Mouse (Mus musculus) embryonic facial prominence, embryonic 15.5 days (tissue): Measurements from ENCODE around the gene Arhgef39. TPM values are rescaled to one million over a fixed set of nuclear protein-coding genes. Genes with fewer than 3 reads are reported as not detected.

Experiments
- ATAC-seq: fragments of 200-750 bp; cut with Nextera tagmentation; 2 replicates; pipeline ENCODE4 v1.8.0; 2017; ENCODE audit warnings: low read depth, moderate TSS enrichment; ENCODE audit not compliant: insufficient number of reproducible peaks, low FRiP score, low TSS enrichment
- H3K27ac ChIP-seq: fragments of 300-500 bp; sonication (generic); replicated peaks from 2 replicates; pipeline ENCODE4 v1.5.1; 2015; ENCODE audit warnings: mild to moderate bottlenecking, inconsistent platforms
- H3K27me3 ChIP-seq: fragments of 300-500 bp; sonication (generic); 2 replicates; pipeline ENCODE4 v1.6.1; 2015; ENCODE audit warnings: inconsistent platforms
- H3K36me3 ChIP-seq: fragments of 300-500 bp; sonication (generic); 2 replicates; pipeline ENCODE4 v1.6.1; 2015; ENCODE audit warnings: mild to moderate bottlenecking, inconsistent platforms
- H3K4me1 ChIP-seq: fragments of 300-500 bp; sonication (generic); 2 replicates; pipeline ENCODE4 v1.6.1; 2015; ENCODE audit warnings: inconsistent platforms
- H3K4me2 ChIP-seq: fragments of 300-500 bp; sonication (generic); replicated peaks from 2 replicates; pipeline ENCODE4 v1.6.1; 2015; ENCODE audit warnings: mild to moderate bottlenecking, inconsistent platforms
- H3K4me3 ChIP-seq: fragments of 300-500 bp; sonication (generic); replicated peaks from 2 replicates; pipeline ENCODE4 v1.5.1; 2015; ENCODE audit warnings: mild to moderate bottlenecking, inconsistent platforms
- H3K9ac ChIP-seq: fragments of 300-500 bp; sonication (generic); 2 replicates; pipeline ENCODE4 v1.6.1; 2015; ENCODE audit warnings: inconsistent platforms
- H3K9me3 ChIP-seq: fragments of 300-500 bp; sonication (generic); replicated peaks from 2 replicates; pipeline ENCODE4 v1.6.1; 2016; ENCODE audit warnings: inconsistent platforms
- WGBS: fragments of 180-500 bp; shearing (Covaris S2); methylation state at CpG from one replicate; pipeline ENCODE4 v1.1.7; 2015; 5-methylcytosine and 5-hydroxymethylcytosine counted together
- polyA plus RNA-seq: library from polyadenylated mRNA; unstranded; fragments of >200 nt; fragmentation: Nextera tagmentation; extraction: Ambion mirVana; gene quantifications from 2 replicates; pipeline ENCODE4 v1.2.1, GENCODE M21; 2015

Arhgef39 gene
- polyA plus RNA-seq, 1 experiment from 2014 or later, result 36.8 TPM

GRCm38 (mm10) chr4:43527880-43528279 is 28.4 kb upstream of the Arhgef39 start:
- no peak for ATAC-seq
- peaks cover 22% of the 10 kb centered on the region for H3K36me3 ChIP-seq
- no peak overlapping the region for H3K4me3 ChIP-seq
- 64% methylated on average over 5 of the region's 5 CpGs for WGBS
- H3K9ac ChIP-seq, result no peak overlapping the region
- no peak overlapping the region for H3K27ac ChIP-seq
- H3K9me3 ChIP-seq, result no peaks in the 10 kb centered on the region
- peaks cover 20% of the 10 kb centered on the region for H3K4me1 ChIP-seq
- no peaks in the 10 kb centered on the region for H3K27me3 ChIP-seq
- no peak overlapping the region for H3K4me2 ChIP-seq

GRCm38 (mm10) chr4:43519956-43520355 is 20.5 kb upstream of the Arhgef39 start:
- ATAC-seq, result no peak
- H3K4me3 ChIP-seq, result peak overlapping the region; percentile 54
- H3K4me1 ChIP-seq, result peaks cover 55% of the 10 kb centered on the region
- no peak overlapping the region for H3K27ac ChIP-seq
- peaks cover 28% of the 10 kb centered on the region for H3K36me3 ChIP-seq
- H3K4me2 ChIP-seq, result peak overlapping the region; percentile 44
- no peaks in the 10 kb centered on the region for H3K9me3 ChIP-seq
- H3K9ac ChIP-seq, result no peak overlapping the region
- 15% methylated on average over 6 of the region's 6 CpGs for WGBS
- peaks cover 8% of the 10 kb centered on the region for H3K27me3 ChIP-seq

- Histone ChIP-seq H3K9ac (no peak overlapping the region), H3K4me2 (peak overlapping the region; percentile 44), H3K4me1 (peaks cover 56% of the 10 kb centered on the region), H3K27ac (no peak overlapping the region), H3K36me3 (peaks cover 28% of the 10 kb centered on the region), H3K27me3 (peaks cover 8% of the 10 kb centered on the region), H3K4me3 (peak overlapping the region; percentile 54), H3K9me3 (no peaks in the 10 kb centered on the region)
- ATAC-seq, result no peak
- WGBS, result 24% methylated on average over 10 of the region's 10 CpGs
Observed at GRCm38 (mm10) chr4:43519551-43519950, 20.1 kb upstream of the Arhgef39 start.

GRCm38 (mm10) chr4:43515764-43516708 is 16.5 kb upstream of the Arhgef39 start:
- no peak overlapping the region for H3K27ac ChIP-seq
- no peak for ATAC-seq
- peaks cover 28% of the 10 kb centered on the region for H3K4me1 ChIP-seq
- peaks cover 28% of the 10 kb centered on the region for H3K36me3 ChIP-seq
- 65% methylated on average over 11 of the region's 11 CpGs for WGBS
- H3K4me2 ChIP-seq, result no peak overlapping the region
- peaks cover 8% of the 10 kb centered on the region for H3K27me3 ChIP-seq
- H3K4me3 ChIP-seq, result no peak overlapping the region
- H3K9ac ChIP-seq, result no peak overlapping the region
- H3K9me3 ChIP-seq, result no peaks in the 10 kb centered on the region

- Histone ChIP-seq H3K4me2 (no peak overlapping the region), H3K4me3 (no peak overlapping the region), H3K27ac (no peak overlapping the region), H3K36me3 (peaks cover 22% of the 10 kb centered on the region), H3K27me3 (0 out of 2 replicates have a peak, but pooled peaks cover under 1% of the 10 kb centered on the region), H3K4me1 (peaks cover 14% of the 10 kb centered on the region), H3K9me3 (no peaks in the 10 kb centered on the region), H3K9ac (no peak overlapping the region)
- WGBS, result 61% methylated on average over 4 of the region's 4 CpGs
- no peak for ATAC-seq
Observed at GRCm38 (mm10) chr4:43513791-43514190, 14.3 kb upstream of the Arhgef39 start.

GRCm38 (mm10) chr4:43513300-43513699 is 13.8 kb upstream of the Arhgef39 start:
- Histone ChIP-seq H3K36me3 (peaks cover 22% of the 10 kb centered on the region), H3K4me3 (no peak overlapping the region), H3K9ac (no peak overlapping the region), H3K9me3 (no peaks in the 10 kb centered on the region), H3K4me1 (peaks cover 17% of the 10 kb centered on the region), H3K27ac (no peak overlapping the region), H3K27me3 (no peaks in the 10 kb centered on the region), H3K4me2 (no peak overlapping the region)
- WGBS, result 81% methylated on average over 4 of the region's 4 CpGs
- ATAC-seq, result no peak

GRCm38 (mm10) chr4:43512653-43513052 is 13.2 kb upstream of the Arhgef39 start:
- 47% methylated on average over 7 of the region's 7 CpGs for WGBS
- Histone ChIP-seq H3K27ac (no peak overlapping the region), H3K9me3 (no peaks in the 10 kb centered on the region), H3K9ac (no peak overlapping the region), H3K36me3 (peaks cover 18% of the 10 kb centered on the region), H3K4me3 (no peak overlapping the region), H3K27me3 (no peaks in the 10 kb centered on the region), H3K4me1 (peaks cover 23% of the 10 kb centered on the region), H3K4me2 (no peak overlapping the region)
- ATAC-seq, result no peak

- no peaks in the 10 kb centered on the region for H3K9me3 ChIP-seq
- H3K4me2 ChIP-seq, result no peak overlapping the region
- peaks cover 13% of the 10 kb centered on the region for H3K36me3 ChIP-seq
- 67% methylated on average over 19 of the region's 19 CpGs for WGBS
- no peak overlapping the region for H3K27ac ChIP-seq
- no peak overlapping the region for H3K4me3 ChIP-seq
- peaks cover 31% of the 10 kb centered on the region for H3K4me1 ChIP-seq
- H3K9ac ChIP-seq, result no peak overlapping the region
- no peaks in the 10 kb centered on the region for H3K27me3 ChIP-seq
- no peak for ATAC-seq
Observed at GRCm38 (mm10) chr4:43511675-43512454, 12.4 kb upstream of the Arhgef39 start.

GRCm38 (mm10) chr4:43509109-43509508 is 9.6 kb upstream of the Arhgef39 start:
- peak overlapping the region; percentile 76 for H3K4me2 ChIP-seq
- ATAC-seq, result no peak
- 36% methylated on average over 9 of the region's 9 CpGs for WGBS
- no peaks in the 10 kb centered on the region for H3K9me3 ChIP-seq
- 0 out of 2 replicates have a peak overlapping the region, but pooled peaks have one; percentile 28 for H3K9ac ChIP-seq
- peaks cover 29% of the 10 kb centered on the region for H3K4me1 ChIP-seq
- H3K27me3 ChIP-seq, result no peaks in the 10 kb centered on the region
- no peaks in the 10 kb centered on the region for H3K36me3 ChIP-seq
- H3K4me3 ChIP-seq, result peak overlapping the region; percentile 45
- H3K27ac ChIP-seq, result no peak overlapping the region

GRCm38 (mm10) chr4:43508666-43508997 is 9.1 kb upstream of the Arhgef39 start:
- Histone ChIP-seq H3K4me3 (peak overlapping the region; percentile 45), H3K27me3 (no peaks in the 10 kb centered on the region), H3K4me2 (peak overlapping the region; percentile 76), H3K36me3 (no peaks in the 10 kb centered on the region), H3K4me1 (peaks cover 27% of the 10 kb centered on the region), H3K9ac (peak overlapping the region; percentile 28; the same call in 1 of the 2 replicates), H3K27ac (no peak overlapping the region), H3K9me3 (no peaks in the 10 kb centered on the region)
- 4% methylated on average over 13 of the region's 13 CpGs for WGBS
- peak; percentile 78; the same call in 1 of the 2 replicates for ATAC-seq
